ENCODE assay signal across 14 mouse cellular contexts in genomic region chr6:23777641-23778040, GRCm38 (mm10).
DNase-seq lines count a peak whose midpoint lies in the region; ATAC-seq and TF ChIP-seq lines count a peak whose summit lies in the region.
"Had no signal": no experiment of that assay in that cellular context is flagged by ENCODE, and none has a peak within 500 bp of the region (broad histone marks: within the 10 kb centered on the region; RNA-seq: fewer than 3 reads in every experiment).

No protein-coding gene starts in this region.

- intact Hi-C loops in gastrocnemius, adult 2 months (cut with DNase I) = no loop called here

- H3K4me1 ChIP-seq in kidney, embryonic 15.5 days = no peaks in the 10 kb centered on the region

- H3K4me3 ChIP-seq in kidney, embryonic 15.5 days (replicated peaks) = no peak overlapping the region
- no peak overlapping the region for H3K4me3 ChIP-seq in gastrocnemius, adult 2 months

- WGBS in kidney, embryonic 15.5 days = 52% methylated on average over 1 of the region's 1 CpGs

- no peak overlapping the region for H3K4me2 ChIP-seq in kidney, embryonic 15.5 days

- H3K9me3 ChIP-seq in kidney, embryonic 15.5 days (replicated peaks) = no peaks in the 10 kb centered on the region

- H3K27ac ChIP-seq in kidney, embryonic 15.5 days = no peak overlapping the region
- no peak overlapping the region for H3K27ac ChIP-seq in gastrocnemius, adult 2 months

- peak; percentile 67; the same call in 1 of the 2 replicates for ATAC-seq in kidney, embryonic 15.5 days (replicated peaks; ENCODE audit: low FRiP score)
- ATAC-seq: CD4-positive, CD25-positive, alpha-beta regulatory T cell, adult 4 months; forebrain, embryonic 16.5 days; inflammation-experienced regulatory T-cells, adult 6 months; Patski had no signal

- H3K36me3 ChIP-seq in kidney, embryonic 15.5 days = no peaks in the 10 kb centered on the region

- no peak for DNase-seq in kidney, postnatal 10 days
- DNase-seq in urinary bladder, postnatal 14 days (ENCODE audit: low spot score) = peak; percentile 5
- DNase-seq in urinary bladder, adult 2 months (ENCODE audit: low spot score) = no peak
- DNase-seq in kidney, postnatal 36 days = peak; percentile 8 to 28
- no peak for DNase-seq in gastrocnemius, adult 2 months
- DNase-seq in spleen, adult 12 weeks (ENCODE audit: low spot score) = no peak
- DNase-seq: adrenal gland, postnatal 10 days; liver; thymus, postnatal 25 days had no signal

- H3K9ac ChIP-seq in kidney, embryonic 15.5 days = no peak overlapping the region

- H3K27me3 ChIP-seq in kidney, embryonic 15.5 days = no peaks in the 10 kb centered on the region
- H3K27me3 ChIP-seq: Patski had no signal

- TF ChIP-seq CTCF in gastrocnemius, adult 2 months (IDR thresholded peaks at IDR 0.05) = no peak

Comparison
In these comparisons a context has a peak if more than half of its experiments do, and no peak if none do; other contexts are left out.
1. DNase-seq: peak in urinary bladder, postnatal 14 days (single experiment) and kidney, postnatal 36 days (2 of 2); none in kidney, postnatal 10 days (single experiment), urinary bladder, adult 2 months (single experiment), gastrocnemius, adult 2 months (single experiment) and spleen, adult 12 weeks (single experiment).